Mouse (Mus musculus) kidney, adult 9 months (tissue): ENCODE results near the gene Bckdk.
"Not testable (repeated sequence)": the region's sequence is repeated elsewhere in the genome, so short reads cannot be mapped to it uniquely, and the experiment has no call there.

Source experiments
- DNase-seq: peaks from one replicate; pipeline ENCODE4 v3.0.0; 2022

Gene Bckdk

GRCm38 (mm10) chr7:127903971-127904796, at the start of gene Bckdk:
Bckdk (plus strand) TSS chr7:127904082.
- DNase-seq: peak; percentile 79

GRCm38 (mm10) chr7:127858258-127858657, 45.6 kb upstream of the Bckdk start:
- no peak for DNase-seq

- no peak for DNase-seq
Observed at GRCm38 (mm10) chr7:127866434-127866833, 37.4 kb upstream of the Bckdk start.

- no peak for DNase-seq
Observed at GRCm38 (mm10) chr7:127867641-127868040, 36.2 kb upstream of the Bckdk start.

GRCm38 (mm10) chr7:127869149-127869810, 34.6 kb upstream of the Bckdk start:
- DNase-seq: no peak

GRCm38 (mm10) chr7:127870136-127870821, 33.6 kb upstream of the Bckdk start:
- no peak for DNase-seq

- DNase-seq: no peak
Observed at GRCm38 (mm10) chr7:127874812-127875626, 28.9 kb upstream of the Bckdk start.

- peak; percentile 89 for DNase-seq
Observed at GRCm38 (mm10) chr7:127875627-127876001, 28.3 kb upstream of the Bckdk start.

GRCm38 (mm10) chr7:127876041-127876466, 27.8 kb upstream of the Bckdk start, which contains the start of gene Zfp646:
Zfp646 (plus strand) TSS chr7:127876221.
- peak; percentile 74 for DNase-seq

GRCm38 (mm10) chr7:127876467-127877348, 27.2 kb upstream of the Bckdk start, which contains the start of gene Zfp668:
Zfp668 (minus strand) TSS chr7:127876828.
- DNase-seq: peak; percentile 94

- no peak for DNase-seq
Observed at GRCm38 (mm10) chr7:127879301-127879700, 24.6 kb upstream of the Bckdk start.

- no peak for DNase-seq
Observed at GRCm38 (mm10) chr7:127880431-127880830, 23.5 kb upstream of the Bckdk start.

GRCm38 (mm10) chr7:127885951-127886350, 17.9 kb upstream of the Bckdk start:
- no peak for DNase-seq

- no peak for DNase-seq
Observed at GRCm38 (mm10) chr7:127886551-127886950, 17.3 kb upstream of the Bckdk start.

- no peak for DNase-seq
Observed at GRCm38 (mm10) chr7:127887191-127887590, 16.7 kb upstream of the Bckdk start.

GRCm38 (mm10) chr7:127887781-127888180, 16.1 kb upstream of the Bckdk start:
- DNase-seq: no peak

GRCm38 (mm10) chr7:127888821-127889220, 15.1 kb upstream of the Bckdk start:
- no peak for DNase-seq

GRCm38 (mm10) chr7:127890798-127891197, 13.1 kb upstream of the Bckdk start, which contains the start of gene Prss53:
Prss53 (minus strand) TSS chr7:127890970.
- DNase-seq: peak; percentile 86

GRCm38 (mm10) chr7:127894480-127894879, 9.4 kb upstream of the Bckdk start:
- DNase-seq: peak; percentile 71

GRCm38 (mm10) chr7:127895442-127895841, 8.4 kb upstream of the Bckdk start, which contains the start of the genes Gm21974 and Vkorc1:
Gm21974 (minus strand) TSS chr7:127895454.
Vkorc1 (minus strand) TSS chr7:127895617.
- DNase-seq: peak; percentile 99

GRCm38 (mm10) chr7:127895891-127896290, 8.0 kb upstream of the Bckdk start:
- DNase-seq: not testable (repeated sequence)
